Mouse (Mus musculus) intestine, embryonic 15.5 days (tissue): Measurements from ENCODE around the gene Zfp488. TPM values are rescaled to one million over a fixed set of nuclear protein-coding genes. Genes with fewer than 3 reads are reported as not detected.

Source experiments
- ATAC-seq: fragments of 200-750 bp; cut with Nextera tagmentation; 2 replicates; pipeline ENCODE4 v1.8.0; 2017; ENCODE audit warnings: moderate TSS enrichment, moderate library complexity
- H3K27ac ChIP-seq: fragments of 300-500 bp; sonication (generic); 2 replicates; pipeline ENCODE4 v1.5.1; 2015; ENCODE audit warnings: mild to moderate bottlenecking, inconsistent platforms
- H3K27me3 ChIP-seq: fragments of 300-500 bp; sonication (generic); replicated peaks from 2 replicates; pipeline ENCODE4 v1.6.1; 2015; ENCODE audit warnings: inconsistent platforms
- H3K36me3 ChIP-seq: fragments of 300-500 bp; sonication (generic); 2 replicates; pipeline ENCODE4 v1.6.1; 2015; ENCODE audit warnings: inconsistent platforms
- H3K4me1 ChIP-seq: fragments of 300-500 bp; sonication (generic); replicated peaks from 2 replicates; pipeline ENCODE4 v1.6.1; 2015; ENCODE audit warnings: inconsistent platforms
- H3K4me2 ChIP-seq: fragments of 300-500 bp; sonication (generic); replicated peaks from 2 replicates; pipeline ENCODE4 v1.6.1; 2015; ENCODE audit warnings: mild to moderate bottlenecking, inconsistent platforms
- H3K4me3 ChIP-seq: fragments of 300-500 bp; sonication (generic); replicated peaks from 2 replicates; pipeline ENCODE4 v1.5.1; 2015; ENCODE audit warnings: inconsistent platforms
- H3K9ac ChIP-seq: fragments of 300-500 bp; sonication (generic); 2 replicates; pipeline ENCODE4 v1.6.1; 2015; ENCODE audit warnings: inconsistent platforms
- H3K9me3 ChIP-seq: fragments of 300-500 bp; sonication (generic); 2 replicates; pipeline ENCODE4 v1.6.1; 2016; ENCODE audit warnings: inconsistent platforms
- WGBS: fragments of 180-500 bp; shearing (Covaris S2); methylation state at CpG from one replicate; pipeline ENCODE4 v1.1.7; 2015; 5-methylcytosine and 5-hydroxymethylcytosine counted together
- polyA plus RNA-seq: library from polyadenylated mRNA; unstranded; fragments of >200 nt; fragmentation: Nextera tagmentation; extraction: Ambion mirVana; gene quantifications from 2 replicates; pipeline ENCODE4 v1.2.1, GENCODE M21; 2015

The Zfp488 gene
- polyA plus RNA-seq, 1 experiment from 2014 or later, result 0.18 TPM

GRCm38 (mm10) chr14:33977748-33978147 is 816 bp downstream of the Zfp488 start:
- Histone ChIP-seq H3K4me3 (no peak overlapping the region), H3K27me3 (no peaks in the 10 kb centered on the region; the same call in 1 of the 2 replicates), H3K36me3 (no peaks in the 10 kb centered on the region), H3K4me2 (no peak overlapping the region; the same call in 1 of the 2 replicates), H3K9me3 (no peaks in the 10 kb centered on the region), H3K4me1 (0 out of 2 replicates have a peak, but pooled peaks cover 7% of the 10 kb centered on the region), H3K9ac (no peak overlapping the region), H3K27ac (no peak overlapping the region)
- WGBS, result 41% methylated on average over 7 of the region's 7 CpGs
- no peak for ATAC-seq

- Histone ChIP-seq H3K36me3 (no peaks in the 10 kb centered on the region), H3K4me1 (0 out of 2 replicates have a peak, but pooled peaks cover 7% of the 10 kb centered on the region), H3K9me3 (no peaks in the 10 kb centered on the region), H3K4me3 (no peak overlapping the region), H3K27me3 (no peaks in the 10 kb centered on the region; the same call in 1 of the 2 replicates), H3K9ac (no peak overlapping the region), H3K27ac (no peak overlapping the region), H3K4me2 (no peak overlapping the region)
- 70% methylated on average over 5 of the region's 5 CpGs for WGBS
- no peak for ATAC-seq
Measured at GRCm38 (mm10) chr14:33974752-33975151, 3.8 kb downstream of the Zfp488 start.

GRCm38 (mm10) chr14:33972679-33973078 is 5.9 kb downstream of the Zfp488 start:
- H3K4me3 ChIP-seq, result no peak overlapping the region
- no peaks in the 10 kb centered on the region for H3K4me1 ChIP-seq
- 47% methylated on average over 7 of the region's 7 CpGs for WGBS
- H3K9me3 ChIP-seq, result no peaks in the 10 kb centered on the region
- no peaks in the 10 kb centered on the region for H3K36me3 ChIP-seq
- H3K27me3 ChIP-seq, result no peaks in the 10 kb centered on the region
- no peak for ATAC-seq
- no peak overlapping the region for H3K9ac ChIP-seq
- H3K27ac ChIP-seq, result no peak overlapping the region
- H3K4me2 ChIP-seq, result no peak overlapping the region

- H3K9me3 ChIP-seq, result no peaks in the 10 kb centered on the region
- no peaks in the 10 kb centered on the region for H3K36me3 ChIP-seq
- H3K4me1 ChIP-seq, result no peaks in the 10 kb centered on the region
- H3K9ac ChIP-seq, result no peak overlapping the region
- no peaks in the 10 kb centered on the region for H3K27me3 ChIP-seq
- no peak overlapping the region for H3K27ac ChIP-seq
- no peak overlapping the region for H3K4me2 ChIP-seq
- no peak for ATAC-seq
- H3K4me3 ChIP-seq, result no peak overlapping the region
- 64% methylated on average over 7 of the region's 7 CpGs for WGBS
Measured at GRCm38 (mm10) chr14:33965675-33966074, 12.9 kb downstream of the Zfp488 start.

- 16% methylated on average over 9 of the region's 9 CpGs for WGBS
- no peak for ATAC-seq
- Histone ChIP-seq H3K27ac (no peak overlapping the region), H3K36me3 (no peaks in the 10 kb centered on the region), H3K9ac (no peak overlapping the region), H3K4me2 (no peak overlapping the region), H3K27me3 (no peaks in the 10 kb centered on the region), H3K4me3 (no peak overlapping the region), H3K9me3 (no peaks in the 10 kb centered on the region), H3K4me1 (no peaks in the 10 kb centered on the region)
Measured at GRCm38 (mm10) chr14:33959341-33959740, 19.2 kb downstream of the Zfp488 start.

- H3K27me3 ChIP-seq, result no peaks in the 10 kb centered on the region
- H3K4me2 ChIP-seq, result no peak overlapping the region
- H3K4me1 ChIP-seq, result no peaks in the 10 kb centered on the region
- no peak overlapping the region for H3K4me3 ChIP-seq
- ATAC-seq, result no peak
- H3K9me3 ChIP-seq, result no peaks in the 10 kb centered on the region
- 59% methylated on average over 3 of the region's 3 CpGs for WGBS
- H3K36me3 ChIP-seq, result no peaks in the 10 kb centered on the region
- H3K9ac ChIP-seq, result no peak overlapping the region
- H3K27ac ChIP-seq, result no peak overlapping the region
Measured at GRCm38 (mm10) chr14:33958841-33959240, 19.7 kb downstream of the Zfp488 start.

GRCm38 (mm10) chr14:33958186-33958585 is 20.4 kb downstream of the Zfp488 start:
- Histone ChIP-seq H3K4me2 (no peak overlapping the region), H3K36me3 (no peaks in the 10 kb centered on the region), H3K9me3 (no peaks in the 10 kb centered on the region), H3K27me3 (no peaks in the 10 kb centered on the region), H3K4me3 (no peak overlapping the region), H3K4me1 (no peaks in the 10 kb centered on the region), H3K9ac (no peak overlapping the region), H3K27ac (no peak overlapping the region)
- ATAC-seq, result no peak
- WGBS, result 88% methylated on average over 4 of the region's 4 CpGs

- ATAC-seq, result no peak
- Histone ChIP-seq H3K27ac (no peak overlapping the region), H3K9ac (no peak overlapping the region), H3K4me3 (no peak overlapping the region), H3K36me3 (no peaks in the 10 kb centered on the region), H3K4me2 (no peak overlapping the region), H3K27me3 (no peaks in the 10 kb centered on the region), H3K4me1 (no peaks in the 10 kb centered on the region), H3K9me3 (no peaks in the 10 kb centered on the region)
- WGBS, result 76% methylated on average over 13 of the region's 13 CpGs
Measured at GRCm38 (mm10) chr14:33956055-33956454, 22.5 kb downstream of the Zfp488 start.

- Histone ChIP-seq H3K9me3 (no peaks in the 10 kb centered on the region), H3K36me3 (no peaks in the 10 kb centered on the region), H3K4me2 (no peak within 1 kb of the TSS), H3K4me1 (no peaks in the 10 kb centered on the region), H3K27me3 (no peaks in the 10 kb centered on the region), H3K4me3 (no peak within 1 kb of the TSS), H3K27ac (no peak within 1 kb of the TSS), H3K9ac (no peak within 1 kb of the TSS)
- WGBS, result 83% methylated on average over 5 of the region's 5 CpGs
- no peak for ATAC-seq
Measured at GRCm38 (mm10) chr14:33953761-33954160, 24.8 kb downstream of the Zfp488 start, which contains the start of gene Rbp3. Rbp3 (plus strand) TSS chr14:33954003.

GRCm38 (mm10) chr14:33952233-33952981 is 26.2 kb downstream of the Zfp488 start:
- H3K4me3 ChIP-seq, result no peak overlapping the region
- H3K9me3 ChIP-seq, result no peaks in the 10 kb centered on the region
- no peak overlapping the region for H3K27ac ChIP-seq
- H3K27me3 ChIP-seq, result no peaks in the 10 kb centered on the region
- no peak overlapping the region for H3K4me2 ChIP-seq
- no peaks in the 10 kb centered on the region for H3K4me1 ChIP-seq
- 43% methylated on average over 6 of the region's 6 CpGs for WGBS
- ATAC-seq, result no peak
- H3K9ac ChIP-seq, result no peak overlapping the region
- H3K36me3 ChIP-seq, result no peaks in the 10 kb centered on the region

- Histone ChIP-seq H3K9ac (no peak overlapping the region), H3K9me3 (no peaks in the 10 kb centered on the region), H3K27ac (no peak overlapping the region), H3K4me3 (no peak overlapping the region), H3K4me2 (no peak overlapping the region), H3K36me3 (no peaks in the 10 kb centered on the region), H3K4me1 (no peaks in the 10 kb centered on the region), H3K27me3 (no peaks in the 10 kb centered on the region)
- ATAC-seq, result no peak
- WGBS, result 77% methylated on average over 6 of the region's 6 CpGs
Measured at GRCm38 (mm10) chr14:33946125-33946524, 32.4 kb downstream of the Zfp488 start.

GRCm38 (mm10) chr14:33942222-33942621 is 36.3 kb downstream of the Zfp488 start:
- Histone ChIP-seq H3K9ac (no peak overlapping the region), H3K27me3 (no peaks in the 10 kb centered on the region), H3K9me3 (no peaks in the 10 kb centered on the region), H3K36me3 (no peaks in the 10 kb centered on the region), H3K4me2 (no peak overlapping the region), H3K27ac (no peak overlapping the region), H3K4me3 (no peak overlapping the region), H3K4me1 (no peaks in the 10 kb centered on the region)
- ATAC-seq, result no peak
- WGBS, result 70% methylated on average over 5 of the region's 5 CpGs

- Histone ChIP-seq H3K4me3 (no peak within 1 kb of the TSS), H3K9me3 (no peaks in the 10 kb centered on the region), H3K4me1 (no peaks in the 10 kb centered on the region), H3K27ac (no peak within 1 kb of the TSS), H3K36me3 (no peaks in the 10 kb centered on the region), H3K4me2 (no peak within 1 kb of the TSS), H3K27me3 (no peaks in the 10 kb centered on the region), H3K9ac (no peak within 1 kb of the TSS)
- 55% methylated on average over 8 of the region's 8 CpGs for WGBS
- ATAC-seq, result no peak
Measured at GRCm38 (mm10) chr14:33940739-33941138, 37.8 kb downstream of the Zfp488 start, which contains the start of gene Gdf2. Gdf2 (plus strand) TSS chr14:33941039.
